24 mouse cellular contexts compared by ENCODE assay signal in genomic region chr12:103686050-103686449, GRCm38 (mm10). TPM values are rescaled to one million over a fixed set of nuclear protein-coding genes. Genes with fewer than 3 reads are reported as not detected.
A peak's percentile ranks its signal among the peaks of the same experiment; 100 is the strongest.
DNase-seq lines count a peak whose midpoint lies in the region; ATAC-seq and TF ChIP-seq lines count a peak whose summit lies in the region.
"Had no signal": no experiment of that assay in that cellular context is flagged by ENCODE, and none has a peak within 500 bp of the region (broad histone marks: within the 10 kb centered on the region; RNA-seq: fewer than 3 reads in every experiment).

No protein-coding gene starts in this region.

- no peak overlapping the region for H3K4me2 ChIP-seq in forebrain, embryonic 15.5 days (replicated peaks)
- H3K4me2 ChIP-seq: embryonic facial prominence, embryonic 13.5 days; hindbrain, embryonic 12.5 days; neural tube, embryonic 12.5 days had no signal

- DNase-seq in right cerebral cortex, adult 18-20 months, result peak; percentile 73
- DNase-seq in right cerebral cortex, postnatal 25 days, result no peak
- DNase-seq in layer of hippocampus, adult 2 months (ENCODE audit: low spot score in 2 of 2), result peak; percentile 56 to 61
- DNase-seq in left cerebral cortex, adult 9 months (ENCODE audit: low spot score in 2 of 2), result peak; percentile 25 to 51
- peak; percentile 33 for DNase-seq in testis, postnatal 14 days (ENCODE audit: low spot score)
- DNase-seq: cerebellum, adult 9-10 months; forebrain, postnatal 0 days; gastrocnemius, postnatal 14 days; heart, postnatal 10 days; kidney, postnatal 14 days; lung, postnatal 36 days had no signal

- H3K27me3 ChIP-seq in forebrain, embryonic 15.5 days, result no peaks in the 10 kb centered on the region
- H3K27me3 ChIP-seq: embryonic facial prominence, embryonic 13.5 days; hindbrain, embryonic 12.5 days; neural tube, embryonic 12.5 days had no signal

- no peak for TF ChIP-seq CTCF in layer of hippocampus, adult 2 months (conservative IDR thresholded peaks at IDR 0.05)

- no peaks in the 10 kb centered on the region for H3K9me3 ChIP-seq in forebrain, embryonic 15.5 days
- H3K9me3 ChIP-seq: embryonic facial prominence, embryonic 13.5 days; heart, embryonic 10.5 days; hindbrain, embryonic 12.5 days; neural tube, embryonic 12.5 days had no signal

- no peak for ATAC-seq in inflammation-experienced regulatory T-cells, adult 6 months
- ATAC-seq in forebrain, embryonic 15.5 days (replicated peaks), result no peak
- ATAC-seq: forebrain, postnatal 0 days; intestine, embryonic 16.5 days had no signal

- H3K9ac ChIP-seq in forebrain, embryonic 15.5 days (replicated peaks), result no peak overlapping the region
- H3K9ac ChIP-seq: embryonic facial prominence, embryonic 13.5 days; forebrain, postnatal 0 days; hindbrain, embryonic 12.5 days; liver, embryonic 14.5 days; neural tube, embryonic 12.5 days had no signal

- no peak overlapping the region for H3K4me3 ChIP-seq in layer of hippocampus, adult 2 months
- no peak overlapping the region for H3K4me3 ChIP-seq in forebrain, embryonic 15.5 days
- H3K4me3 ChIP-seq: embryonic facial prominence, embryonic 13.5 days; heart, embryonic 10.5 days; hindbrain, embryonic 12.5 days; neural tube, embryonic 12.5 days had no signal

- H3K4me1 ChIP-seq in forebrain, embryonic 15.5 days, result no peaks in the 10 kb centered on the region
- H3K4me1 ChIP-seq: embryonic facial prominence, embryonic 13.5 days; neural tube, embryonic 12.5 days had no signal

- 82% methylated on average over 3 of the region's 3 CpGs for WGBS in forebrain, embryonic 15.5 days

- H3K36me3 ChIP-seq in forebrain, embryonic 15.5 days, result no peaks in the 10 kb centered on the region
- H3K36me3 ChIP-seq: embryonic facial prominence, embryonic 13.5 days; heart, embryonic 10.5 days; hindbrain, embryonic 12.5 days; neural tube, embryonic 12.5 days had no signal

- H3K27ac ChIP-seq in layer of hippocampus, adult 2 months, result no peak overlapping the region
- H3K27ac ChIP-seq in forebrain, embryonic 15.5 days (replicated peaks), result no peak overlapping the region
- H3K27ac ChIP-seq: embryonic facial prominence, embryonic 13.5 days; heart, embryonic 10.5 days; hindbrain, embryonic 12.5 days; liver, embryonic 14.5 days; neural tube, embryonic 12.5 days had no signal

RNA-seq across cellular contexts. Expression of gene Serpina1f, which starts 9.3 kb away (rescaled TPM):
- total RNA-seq in layer of hippocampus, adult 2 months (2021), result not detected
- polyA plus RNA-seq in inflammation-experienced regulatory T-cells, adult 6 months (2017; shearing (Covaris generic)), result not detected
- polyA plus RNA-seq in forebrain, embryonic 15.5 days (2015; fragmentation: Nextera tagmentation; extraction: Ambion mirVana), result not detected in 2 replicates
- total RNA-seq: adrenal gland, postnatal 4 days; ES-E14; forebrain, postnatal 0 days; gastrocnemius, postnatal 14 days; heart, postnatal 10 days; left cerebral cortex, adult 8-10 months had no signal
- polyA plus RNA-seq: cortical plate, adult 2 months; embryonic facial prominence, embryonic 13.5 days; forebrain, postnatal 0 days; hindbrain, embryonic 12.5 days; intestine, embryonic 16.5 days; liver, embryonic 14.5 days; neural tube, embryonic 12.5 days had no signal

RNA-seq across cellular contexts. Expression of gene Serpina16, which starts 10.1 kb away (rescaled TPM):
- total RNA-seq in layer of hippocampus, adult 2 months (2021), result not detected
- not detected for polyA plus RNA-seq in inflammation-experienced regulatory T-cells, adult 6 months (2017; shearing (Covaris generic))
- not detected in 2 replicates for polyA plus RNA-seq in forebrain, embryonic 15.5 days (2015; fragmentation: Nextera tagmentation; extraction: Ambion mirVana)
- total RNA-seq: adrenal gland, postnatal 4 days; ES-E14; forebrain, postnatal 0 days; gastrocnemius, postnatal 14 days; heart, postnatal 10 days; left cerebral cortex, adult 8-10 months had no signal
- polyA plus RNA-seq: cortical plate, adult 2 months; embryonic facial prominence, embryonic 13.5 days; forebrain, postnatal 0 days; heart, embryonic 10.5 days; hindbrain, embryonic 12.5 days; neural tube, embryonic 12.5 days; small intestine, adult 2 months had no signal

RNA-seq across cellular contexts. Expression of gene Serpina6, which starts 29.0 kb away (rescaled TPM):
- total RNA-seq in layer of hippocampus, adult 2 months (2021), result not detected
- polyA plus RNA-seq in inflammation-experienced regulatory T-cells, adult 6 months (2017; shearing (Covaris generic)), result not detected
- 0.49 TPM in 1 of 2 replicates, not detected in the other for polyA plus RNA-seq in forebrain, embryonic 15.5 days (2015; fragmentation: Nextera tagmentation; extraction: Ambion mirVana)
- total RNA-seq: ES-E14; forebrain, postnatal 0 days; gastrocnemius, postnatal 14 days; heart, postnatal 10 days; left cerebral cortex, adult 8-10 months had no signal
- polyA plus RNA-seq: cortical plate, adult 2 months; embryonic facial prominence, embryonic 13.5 days; forebrain, postnatal 0 days; hindbrain, embryonic 12.5 days; small intestine, adult 2 months had no signal

RNA-seq across cellular contexts. Expression of gene Serpina10, which starts 54.8 kb away (rescaled TPM):
- total RNA-seq in layer of hippocampus, adult 2 months (2021), result under 1 TPM in 1 of 2 experiments, not detected in 1; 0.10 TPM
- polyA plus RNA-seq in inflammation-experienced regulatory T-cells, adult 6 months (2017; shearing (Covaris generic)), result not detected
- polyA plus RNA-seq in forebrain, embryonic 15.5 days (2015; fragmentation: Nextera tagmentation; extraction: Ambion mirVana), result 0.05 TPM in 1 of 2 replicates, not detected in the other
- total RNA-seq: ES-E14; forebrain, postnatal 0 days; gastrocnemius, postnatal 14 days; heart, postnatal 10 days; left cerebral cortex, adult 8-10 months had no signal
- polyA plus RNA-seq: hindbrain, embryonic 12.5 days; small intestine, adult 2 months had no signal
